ENCODE assay signal across 30 mouse cellular contexts in the genomic region with DNA sequence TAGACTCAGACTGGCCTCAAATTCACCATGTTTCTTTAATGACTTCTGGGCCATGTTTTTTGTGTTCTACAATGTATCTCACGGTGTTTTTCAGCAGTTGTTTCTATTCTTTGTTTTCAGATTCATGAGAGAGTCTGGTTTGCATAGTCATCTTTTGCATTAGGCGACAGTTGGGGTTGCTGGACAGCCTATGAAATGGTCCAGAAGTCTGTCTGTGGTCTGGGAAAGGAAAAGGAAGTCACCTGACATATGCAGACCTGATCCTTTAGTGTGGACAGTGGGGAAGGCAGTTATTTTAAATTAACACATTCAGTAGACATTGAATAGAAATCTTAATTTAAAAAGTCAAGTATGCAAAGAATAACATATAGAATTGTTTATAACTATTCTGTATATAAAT. TPM values are rescaled to one million over a fixed set of nuclear protein-coding genes. Genes with fewer than 3 reads are reported as not detected.
A peak's percentile ranks its signal among the peaks of the same experiment; 100 is the strongest.
DNase-seq lines count a peak whose midpoint lies in the region; ATAC-seq and TF ChIP-seq lines count a peak whose summit lies in the region.
"Had no signal": no experiment of that assay in that cellular context is flagged by ENCODE, and none has a peak within 500 bp of the region (broad histone marks: within the 10 kb centered on the region; RNA-seq: fewer than 3 reads in every experiment).

No protein-coding gene starts in this region.

- H3K79me2 ChIP-seq in macrophage (ENCODE audit: inconsistent target): no peaks in the 10 kb centered on the region

- peak overlapping the region; percentile 31; the same call in 1 of the 2 replicates for H3K4me3 ChIP-seq in testis, adult 2 months (ENCODE audit: control insufficient read depth, low read depth, low read length)
- H3K4me3 ChIP-seq in bone marrow macrophage, adult 2 months (ENCODE audit: insufficient read depth, low read length): no peak overlapping the region
- no peak overlapping the region for H3K4me3 ChIP-seq in macrophage (ENCODE audit: inconsistent target)
- no peak overlapping the region for H3K4me3 ChIP-seq in kidney, embryonic 16.5 days (ENCODE audit: low read length)
- H3K4me3 ChIP-seq: forebrain, embryonic 12.5 days; forebrain, embryonic 15.5 days; hindbrain, embryonic 12.5 days; hindbrain, embryonic 15.5 days had no signal

- H3K4me1 ChIP-seq in testis, adult 2 months (ENCODE audit: control insufficient read depth, insufficient read depth, low read length): peaks cover 5% of the 10 kb centered on the region
- H3K4me1 ChIP-seq in bone marrow macrophage, adult 2 months (ENCODE audit: control insufficient read depth, insufficient read depth, low read length): peaks cover 42% of the 10 kb centered on the region
- H3K4me1 ChIP-seq in kidney, embryonic 16.5 days (ENCODE audit: insufficient read depth, low read length): peaks cover 8% of the 10 kb centered on the region
- H3K4me1 ChIP-seq: forebrain, embryonic 12.5 days; forebrain, embryonic 15.5 days; hindbrain, embryonic 12.5 days; hindbrain, embryonic 15.5 days had no signal

- H3K27ac ChIP-seq in testis, adult 2 months (ENCODE audit: control insufficient read depth, insufficient read depth, low read depth, low read length): no peak overlapping the region
- H3K27ac ChIP-seq in bone marrow macrophage, adult 2 months (ENCODE audit: insufficient read depth, low read depth, low read length): peak overlapping the region; percentile 3; the same call in 1 of the 2 replicates
- H3K27ac ChIP-seq in macrophage: peak overlapping the region; percentile 99
- H3K27ac ChIP-seq in kidney, embryonic 16.5 days (ENCODE audit: low read length): no peak overlapping the region
- H3K27ac ChIP-seq: forebrain, embryonic 12.5 days; forebrain, embryonic 15.5 days; hindbrain, embryonic 12.5 days; hindbrain, embryonic 15.5 days had no signal

- intact Hi-C loops in left cerebral cortex, postnatal 14 days (cut with DNase I): loop anchor here (5.0 kb wide), 1 partner anchor 90 kb away; no protein-coding TSS in a partner anchor

- TF ChIP-seq CTCF in testis, adult 2 months (IDR thresholded peaks at IDR 0.05; ENCODE audit: control insufficient read depth, insufficient read depth, insufficient replicate concordance, low read depth, low read length): no peak
- TF ChIP-seq CTCF in bone marrow macrophage, adult 2 months (IDR thresholded peaks at IDR 0.05; ENCODE audit: low read depth, low read length): no peak

- no peaks in the 10 kb centered on the region for H3K9me3 ChIP-seq in kidney, embryonic 16.5 days (ENCODE audit: low read length)
- H3K9me3 ChIP-seq: forebrain, embryonic 12.5 days; forebrain, embryonic 15.5 days; G1E; hindbrain, embryonic 12.5 days; hindbrain, embryonic 15.5 days had no signal

- H3K36me3 ChIP-seq in testis, adult 2 months (ENCODE audit: control insufficient read depth, insufficient read depth, low read length): no peaks in the 10 kb centered on the region; the same call in 1 of the 2 replicates
- H3K36me3 ChIP-seq in macrophage (ENCODE audit: inconsistent target): no peaks in the 10 kb centered on the region
- H3K36me3 ChIP-seq in kidney, embryonic 16.5 days (ENCODE audit: insufficient read depth, low read length): no peaks in the 10 kb centered on the region
- H3K36me3 ChIP-seq: forebrain, embryonic 12.5 days; forebrain, embryonic 15.5 days; G1E; hindbrain, embryonic 12.5 days; hindbrain, embryonic 15.5 days had no signal

- H3K9ac ChIP-seq in kidney, embryonic 16.5 days (replicated peaks; ENCODE audit: low read length): no peak overlapping the region
- H3K9ac ChIP-seq: forebrain, embryonic 12.5 days; forebrain, embryonic 15.5 days; hindbrain, embryonic 12.5 days; hindbrain, embryonic 15.5 days had no signal

- WGBS in macrophage (ENCODE audit: missing documents): 28% methylated on average over 2 of the region's 2 CpGs
- 81% methylated on average over 2 of the region's 2 CpGs for WGBS in kidney, embryonic 16.5 days

- TF ChIP-seq POLR2A in testis, adult 2 months (IDR thresholded peaks at IDR 0.05; ENCODE audit: control insufficient read depth, low read depth, low read length): no peak
- TF ChIP-seq POLR2A in bone marrow macrophage, adult 2 months (IDR thresholded peaks at IDR 0.05; ENCODE audit: borderline replicate concordance, low read depth, low read length): no peak

- no peaks in the 10 kb centered on the region for H3K27me3 ChIP-seq in testis, adult 2 months (ENCODE audit: control insufficient read depth, insufficient read depth, low read length)
- H3K27me3 ChIP-seq in kidney, embryonic 16.5 days (ENCODE audit: insufficient read depth, low read length): no peaks in the 10 kb centered on the region
- H3K27me3 ChIP-seq: forebrain, embryonic 12.5 days; forebrain, embryonic 15.5 days; hindbrain, embryonic 12.5 days; hindbrain, embryonic 15.5 days; Patski had no signal

- ATAC-seq in kidney, embryonic 16.5 days (ENCODE audit: low FRiP score, low TSS enrichment): no peak
- ATAC-seq: forebrain, embryonic 15.5 days; intestine, postnatal 0 days; Patski had no signal

- no peak overlapping the region for H3K4me2 ChIP-seq in kidney, embryonic 16.5 days (replicated peaks; ENCODE audit: low read depth, low read length)
- H3K4me2 ChIP-seq: forebrain, embryonic 12.5 days; forebrain, embryonic 15.5 days; heart, embryonic 11.5 days; hindbrain, embryonic 12.5 days; hindbrain, embryonic 15.5 days had no signal

- no peak for DNase-seq in testis, postnatal 14 days (ENCODE audit: low spot score)
- no peak for DNase-seq in left cerebral cortex, postnatal 14 days (ENCODE audit: low spot score in 2 of 2)
- DNase-seq: adrenal gland, postnatal 10 days; adrenal gland, postnatal 36 days; cerebellum, adult 18-20 months; cerebellum, adult 9-10 months; cerebellum, postnatal 14 days; gastrocnemius, postnatal 25 days had no signal

RNA-seq across cellular contexts. Expression of a gene that starts 2.0 kb away (rescaled TPM):
- 108 and 122 TPM in 2 replicates for polyA plus RNA-seq in testis, adult 2 months (2012; rRNA removed)
- polyA plus RNA-seq in bone marrow macrophage, adult 2 months (2012; ENCODE audit: insufficient read depth, insufficient read length, missing spikeins): not detected in 2 replicates
- 1 to 10 TPM in 3 of 26 experiments, under 1 TPM in 15, not detected in 8; 0.40 to 1.2 (median 0.59) TPM for total RNA-seq in macrophage (2018; cell fraction: chromatin; rRNA removed)
- under 1 TPM in 10 of 26 experiments, not detected in 16; 0.07 to 0.18 (median 0.14) TPM for total RNA-seq in macrophage (2018; cell fraction: cytosol; rRNA removed)
- 1 to 10 TPM in 4 of 26 experiments, under 1 TPM in 14, not detected in 8; 0.23 to 3.9 (median 0.67) TPM for total RNA-seq in macrophage (2018; cell fraction: nucleus; rRNA removed)
- 0.07 to 0.12 TPM in 2 of 3 replicates, not detected in the other for polyA plus RNA-seq in macrophage (2018)
- not detected for total RNA-seq in left cerebral cortex, postnatal 14 days (2021)
- polyA plus RNA-seq in kidney, embryonic 16.5 days (2015; fragmentation: Nextera tagmentation; extraction: Ambion mirVana): not detected in 2 replicates
- total RNA-seq: adrenal gland, postnatal 10 days; G1E; gastrocnemius, adult 8-10 months; gastrocnemius, postnatal 25 days; heart, postnatal 25 days; hematopoietic stem cell, adult 5-6 weeks had no signal
- polyA plus RNA-seq: embryonic facial prominence, embryonic 11.5 days; forebrain, embryonic 12.5 days; forebrain, embryonic 15.5 days; G1E; heart, postnatal 0 days; hindbrain, embryonic 12.5 days; hindbrain, embryonic 15.5 days; intestine, embryonic 14.5 days had no signal

RNA-seq across cellular contexts. Expression of a gene that starts 15.0 kb away (rescaled TPM):
- polyA plus RNA-seq in testis, adult 2 months (2012; rRNA removed): 35.8 and 163 TPM in 2 replicates
- 8,073 and 8,193 TPM in 2 replicates for polyA plus RNA-seq in bone marrow macrophage, adult 2 months (2012; ENCODE audit: insufficient read depth, insufficient read length, missing spikeins)
- total RNA-seq in macrophage (2018; cell fraction: chromatin; rRNA removed): 100 to 1,000 TPM; 129 to 428 (median 238) TPM
- over 10,000 TPM in 11 of 26 experiments, 1,000 to 10,000 TPM in 15; 6,005 to 14,077 (median 8,481) TPM for total RNA-seq in macrophage (2018; cell fraction: cytosol; rRNA removed)
- total RNA-seq in macrophage (2018; cell fraction: nucleus; rRNA removed): 1,000 to 10,000 TPM in 24 of 26 experiments, 100 to 1,000 TPM in 2; 695 to 5,289 (median 2,340) TPM
- polyA plus RNA-seq in macrophage (2018): 8,759 to 13,911 TPM (median 12,544 TPM) in 3 replicates
- total RNA-seq in left cerebral cortex, postnatal 14 days (2021): 10 to 100 TPM; 80.6 to 91.8 TPM
- polyA plus RNA-seq in kidney, embryonic 16.5 days (2015; fragmentation: Nextera tagmentation; extraction: Ambion mirVana): 221 and 232 TPM in 2 replicates

RNA-seq across cellular contexts. Expression of a gene that starts 23.5 kb away (rescaled TPM):
- polyA plus RNA-seq in testis, adult 2 months (2012; rRNA removed): 0.40 and 0.86 TPM in 2 replicates
- 0.23 and 0.33 TPM in 2 replicates for polyA plus RNA-seq in bone marrow macrophage, adult 2 months (2012; ENCODE audit: insufficient read depth, insufficient read length, missing spikeins)
- under 1 TPM in 18 of 26 experiments, not detected in 8; 0.28 to 0.65 (median 0.45) TPM for total RNA-seq in macrophage (2018; cell fraction: chromatin; rRNA removed)
- 1 to 10 TPM in 1 of 26 experiments, under 1 TPM in 25; 0.30 to 1.0 (median 0.58) TPM for total RNA-seq in macrophage (2018; cell fraction: cytosol; rRNA removed)
- 1 to 10 TPM in 6 of 26 experiments, under 1 TPM in 18, not detected in 2; 0.17 to 1.6 (median 0.72) TPM for total RNA-seq in macrophage (2018; cell fraction: nucleus; rRNA removed)
- polyA plus RNA-seq in macrophage (2018): 0.40 to 0.81 TPM in 2 of 3 replicates, not detected in the other
- under 1 TPM in 1 of 2 experiments, not detected in 1; 0.13 TPM for total RNA-seq in left cerebral cortex, postnatal 14 days (2021)
- polyA plus RNA-seq in kidney, embryonic 16.5 days (2015; fragmentation: Nextera tagmentation; extraction: Ambion mirVana): not detected in 2 replicates
- total RNA-seq: adrenal gland, adult 18-20 months; adrenal gland, postnatal 36 days; gastrocnemius, adult 8-10 months; gastrocnemius, postnatal 25 days; heart, postnatal 25 days; hematopoietic stem cell, adult 5-6 weeks had no signal
- polyA plus RNA-seq: embryonic facial prominence, embryonic 14.5 days; forebrain, embryonic 12.5 days; forebrain, embryonic 15.5 days; heart, embryonic 11.5 days; heart, embryonic 14.5 days; hindbrain, embryonic 12.5 days; hindbrain, embryonic 15.5 days; intestine, embryonic 14.5 days had no signal

RNA-seq across cellular contexts. Expression of a gene that starts 23.5 kb away (rescaled TPM):
- 1.3 and 1.6 TPM in 2 replicates for polyA plus RNA-seq in testis, adult 2 months (2012; rRNA removed)
- polyA plus RNA-seq in bone marrow macrophage, adult 2 months (2012; ENCODE audit: insufficient read depth, insufficient read length, missing spikeins): not detected in 2 replicates
- total RNA-seq in macrophage (2018; cell fraction: chromatin; rRNA removed): not detected
- total RNA-seq in macrophage (2018; cell fraction: cytosol; rRNA removed): not detected
- total RNA-seq in macrophage (2018; cell fraction: nucleus; rRNA removed): not detected
- polyA plus RNA-seq in macrophage (2018): not detected in 3 replicates
- not detected for total RNA-seq in left cerebral cortex, postnatal 14 days (2021)
- not detected in 2 replicates for polyA plus RNA-seq in kidney, embryonic 16.5 days (2015; fragmentation: Nextera tagmentation; extraction: Ambion mirVana)
- total RNA-seq: adrenal gland, adult 18-20 months; adrenal gland, postnatal 10 days; adrenal gland, postnatal 36 days; G1E; gastrocnemius, adult 8-10 months; gastrocnemius, postnatal 25 days; heart, postnatal 25 days; hematopoietic stem cell, adult 5-6 weeks had no signal
- polyA plus RNA-seq: embryonic facial prominence, embryonic 11.5 days; embryonic facial prominence, embryonic 14.5 days; forebrain, embryonic 12.5 days; forebrain, embryonic 15.5 days; G1E; gonadal fat pad, adult 2 months; heart, embryonic 11.5 days; heart, embryonic 14.5 days; heart, postnatal 0 days; hindbrain, embryonic 12.5 days; intestine, embryonic 14.5 days; intestine, postnatal 0 days; Patski had no signal

RNA-seq across cellular contexts. Expression of a gene that starts 44.3 kb away (rescaled TPM):
- polyA plus RNA-seq in testis, adult 2 months (2012; rRNA removed): 6.4 and 8.0 TPM in 2 replicates
- polyA plus RNA-seq in bone marrow macrophage, adult 2 months (2012; ENCODE audit: insufficient read depth, insufficient read length, missing spikeins): 15.3 and 16.4 TPM in 2 replicates
- 100 to 1,000 TPM in 15 of 26 experiments, 10 to 100 TPM in 11; 29.8 to 172 (median 109) TPM for total RNA-seq in macrophage (2018; cell fraction: chromatin; rRNA removed)
- 10 to 100 TPM; 22.1 to 40.1 (median 33.4) TPM for total RNA-seq in macrophage (2018; cell fraction: cytosol; rRNA removed)
- 10 to 100 TPM; 34.1 to 97.6 (median 68.8) TPM for total RNA-seq in macrophage (2018; cell fraction: nucleus; rRNA removed)
- polyA plus RNA-seq in macrophage (2018): 19.6 to 24.9 TPM (median 23.6 TPM) in 3 replicates
- total RNA-seq in left cerebral cortex, postnatal 14 days (2021): 10 to 100 TPM; 16.9 to 19.7 TPM
- polyA plus RNA-seq in kidney, embryonic 16.5 days (2015; fragmentation: Nextera tagmentation; extraction: Ambion mirVana): 8.8 and 9.3 TPM in 2 replicates

Comparison
In these comparisons a context has a peak if more than half of its experiments do, and no peak if none do; other contexts are left out.
1. H3K27ac ChIP-seq: peak in bone marrow macrophage, adult 2 months (single experiment) and macrophage (single experiment); none in testis, adult 2 months (single experiment) and kidney, embryonic 16.5 days (single experiment).
2. RNA of a gene that starts 2.0 kb away (polyA plus RNA-seq): 108 to 122 TPM in testis, adult 2 months; 0.07 to 0.12 TPM in macrophage, not detected in kidney, embryonic 16.5 days and not detected in bone marrow macrophage, adult 2 months; every median in the first group is over 10 times any median in the second.
3. RNA of a gene that starts 15.0 kb away (polyA plus RNA-seq): 8,759 to 13,911 TPM in macrophage and 8,073 to 8,193 TPM in bone marrow macrophage, adult 2 months; 221 to 232 TPM in kidney, embryonic 16.5 days and 35.8 to 163 TPM in testis, adult 2 months; every median in the first group is over 10 times any median in the second.